Mouse (Mus musculus) limb, embryonic 10.5 days (tissue): ENCODE measurements at regions not wholly inside any gene's neighbourhood (a gene's known extent, or its start where the extent isn't known, plus 50 kb on each side); places are given as distances from the start of the nearest gene placed in this dataset.

Experiments used
- DNase-seq: peaks from one replicate; pipeline ENCODE4 v3.0.0-alpha.2; 2017; ENCODE audit warnings: low spot score
- H3K27ac ChIP-seq: fragments of 300-500 bp; sonication (generic); 2 replicates; pipeline ENCODE4 v1.5.1; 2016; ENCODE audit warnings: mild to moderate bottlenecking
- H3K27me3 ChIP-seq: fragments of 300-500 bp; sonication (generic); 2 replicates; pipeline ENCODE4 v1.6.1; 2016; ENCODE audit warnings: low read depth, mild to moderate bottlenecking; ENCODE audit not compliant: poor library complexity, severe bottlenecking
- H3K36me3 ChIP-seq: fragments of 300-500 bp; sonication (generic); 2 replicates; pipeline ENCODE4 v1.6.1; 2016; ENCODE audit warnings: mild to moderate bottlenecking, moderate library complexity
- H3K4me1 ChIP-seq: fragments of 300-500 bp; sonication (generic); 2 replicates; pipeline ENCODE4 v1.6.1; 2016
- H3K4me3 ChIP-seq: fragments of 300-500 bp; sonication (generic); 2 replicates; pipeline ENCODE4 v1.5.1; 2016; ENCODE audit warnings: mild to moderate bottlenecking, moderate library complexity
- H3K9me3 ChIP-seq: fragments of 300-500 bp; sonication (generic); replicated peaks from 2 replicates; pipeline ENCODE4 v1.6.1; 2016; ENCODE audit warnings: mild to moderate bottlenecking
- WGBS: fragments of 180-500 bp; shearing (Covaris S2); methylation state at CpG from one replicate; pipeline ENCODE4 v1.1.7; 2016; 5-methylcytosine and 5-hydroxymethylcytosine counted together

- H3K36me3 ChIP-seq: no peaks in the 10 kb centered on the region
- H3K27me3 ChIP-seq: no peaks in the 10 kb centered on the region
- H3K27ac ChIP-seq: no peak overlapping the region
- DNase-seq: peak; percentile 46
- WGBS: 41% methylated on average over 18 of the region's 18 CpGs
- no peaks in the 10 kb centered on the region for H3K9me3 ChIP-seq
- peaks cover 9% of the 10 kb centered on the region for H3K4me1 ChIP-seq
- no peak overlapping the region for H3K4me3 ChIP-seq
Measured at GRCm38 (mm10) chr10:83957118-83957759, 234.6 kb downstream of the 1500009L16Rik start.

GRCm38 (mm10) chr10:83958397-83958796 lies 235.7 kb downstream of the 1500009L16Rik start:
- H3K9me3 ChIP-seq: no peaks in the 10 kb centered on the region
- no peaks in the 10 kb centered on the region for H3K36me3 ChIP-seq
- H3K4me1 ChIP-seq: peaks cover 11% of the 10 kb centered on the region
- H3K27me3 ChIP-seq: no peaks in the 10 kb centered on the region
- no peak for DNase-seq
- no peak overlapping the region for H3K27ac ChIP-seq
- H3K4me3 ChIP-seq: no peak overlapping the region
- WGBS: 91% methylated on average over 3 of the region's 3 CpGs

- Histone ChIP-seq H3K4me1 (peaks cover 15% of the 10 kb centered on the region), H3K4me3 (no peak overlapping the region), H3K9me3 (no peaks in the 10 kb centered on the region), H3K27ac (no peak overlapping the region), H3K36me3 (no peaks in the 10 kb centered on the region), H3K27me3 (no peaks in the 10 kb centered on the region)
- no peak for DNase-seq
- 91% methylated on average over 2 of the region's 2 CpGs for WGBS
Measured at GRCm38 (mm10) chr10:83958826-83959225, 236.2 kb downstream of the 1500009L16Rik start.

DNA sequence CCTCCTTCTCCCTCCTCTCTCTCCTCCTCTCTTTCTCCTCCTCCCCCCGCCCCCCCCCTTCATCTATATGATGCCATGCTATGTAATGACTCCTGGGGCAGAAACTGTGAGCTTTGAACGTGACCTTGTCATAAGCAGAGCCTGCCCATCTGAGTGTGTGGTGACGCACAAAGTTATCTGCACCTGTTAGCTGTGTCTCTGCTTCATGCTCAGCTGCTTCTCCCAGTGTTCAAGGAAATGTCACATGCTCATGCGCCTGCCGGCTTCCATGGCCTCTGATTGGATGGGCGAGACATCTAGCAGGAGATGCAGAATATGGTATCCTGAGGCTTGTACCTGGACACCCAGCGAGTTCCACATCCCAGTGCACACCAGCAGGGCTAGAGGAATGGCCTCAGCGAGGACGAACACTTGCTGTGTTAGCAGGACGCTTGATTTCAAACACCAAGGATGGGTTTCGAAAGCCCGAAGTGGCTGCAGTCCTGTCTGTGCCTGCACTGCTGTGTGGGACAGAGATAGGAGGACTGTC lies 240.6 kb downstream of the 1500009L16Rik start:
- WGBS: 85% methylated on average over 12 of the region's 12 CpGs
- H3K27me3 ChIP-seq: no peaks in the 10 kb centered on the region
- no peak overlapping the region for H3K27ac ChIP-seq

DNA sequence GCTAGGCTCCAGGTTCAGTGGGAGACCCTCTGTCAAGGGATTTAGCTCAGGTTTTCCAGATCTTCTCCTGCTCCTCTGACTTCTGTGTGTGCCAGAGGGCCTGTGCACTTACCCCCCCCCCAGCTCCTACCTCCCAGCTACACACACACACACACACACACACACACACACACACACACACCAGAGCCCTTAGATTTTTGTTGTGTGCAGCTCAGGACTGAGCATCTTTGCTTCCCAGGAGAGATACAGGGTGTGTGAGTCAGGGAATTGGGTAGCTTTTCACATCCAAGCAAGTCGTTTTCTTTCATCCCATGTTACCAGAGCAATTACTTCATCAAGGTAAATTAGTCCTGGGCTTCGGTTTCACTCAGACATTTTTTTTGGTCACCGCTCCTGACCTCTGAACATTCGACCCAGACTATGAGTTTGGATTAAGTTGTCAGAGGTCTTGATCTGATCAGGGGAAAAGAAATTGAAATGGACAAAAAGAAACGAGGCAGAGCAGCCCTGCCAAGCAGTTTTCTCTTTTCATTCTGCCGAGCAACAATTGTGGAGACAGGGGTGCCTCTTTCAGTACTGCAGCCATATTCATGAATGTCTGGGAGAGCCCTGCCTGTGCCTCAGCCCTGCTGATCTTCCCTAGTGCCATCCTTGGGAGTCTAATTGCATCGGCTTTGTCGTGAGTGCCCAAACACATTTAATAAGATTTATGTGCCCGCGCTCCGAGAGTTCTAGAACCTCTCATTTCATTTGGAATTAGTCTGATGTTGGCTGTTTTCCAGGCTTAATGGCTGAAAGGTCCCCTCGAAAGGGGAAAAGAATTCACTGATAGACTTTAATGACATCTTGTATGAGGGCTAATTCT lies 241.3 kb downstream of the 1500009L16Rik start:
- Histone ChIP-seq H3K4me1 (peaks cover 14% of the 10 kb centered on the region), H3K4me3 (no peak overlapping the region), H3K36me3 (no peaks in the 10 kb centered on the region), H3K9me3 (no peaks in the 10 kb centered on the region), H3K27me3 (no peaks in the 10 kb centered on the region), H3K27ac (no peak overlapping the region)
- no peak for DNase-seq
- WGBS: 37% methylated on average over 12 of the region's 12 CpGs

More for the DNA sequence above, 240.6 kb downstream of the 1500009L16Rik start:
- Histone ChIP-seq H3K36me3 (no peaks in the 10 kb centered on the region), H3K9me3 (no peaks in the 10 kb centered on the region), H3K4me1 (peaks cover 14% of the 10 kb centered on the region), H3K4me3 (no peak overlapping the region)
- DNase-seq: no peak

DNA sequence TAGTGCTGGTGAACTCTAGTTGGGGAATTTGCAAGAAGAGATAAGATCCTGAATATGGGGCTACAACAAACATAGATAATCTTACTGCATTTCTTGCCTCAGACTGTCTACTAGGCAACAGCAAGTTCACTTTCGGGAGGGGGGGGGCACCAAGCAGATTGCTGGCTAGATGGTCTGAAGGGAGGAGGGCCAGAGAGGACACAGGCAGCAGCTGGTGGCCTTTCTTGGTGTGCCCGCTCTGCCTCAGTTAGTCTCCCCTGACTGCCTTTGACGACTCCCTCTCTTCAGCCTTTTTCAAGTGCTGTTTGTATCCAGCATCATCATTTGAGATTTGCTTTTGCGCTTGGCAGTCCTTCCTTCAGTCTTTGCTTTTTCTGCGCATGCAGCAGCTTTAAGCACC lies 242.2 kb downstream of the 1500009L16Rik start:
- WGBS: 80% methylated on average over 5 of the region's 5 CpGs
- peaks cover 14% of the 10 kb centered on the region for H3K4me1 ChIP-seq
- no peak overlapping the region for H3K27ac ChIP-seq
- no peaks in the 10 kb centered on the region for H3K9me3 ChIP-seq
- no peaks in the 10 kb centered on the region for H3K27me3 ChIP-seq
- H3K4me3 ChIP-seq: no peak overlapping the region
- DNase-seq: no peak
- H3K36me3 ChIP-seq: no peaks in the 10 kb centered on the region

GRCm38 (mm10) chr10:83970501-83970900 lies 247.8 kb downstream of the 1500009L16Rik start:
- no peak for DNase-seq
- Histone ChIP-seq H3K27me3 (no peaks in the 10 kb centered on the region), H3K4me3 (no peak overlapping the region), H3K9me3 (no peaks in the 10 kb centered on the region), H3K4me1 (no peaks in the 10 kb centered on the region), H3K27ac (no peak overlapping the region), H3K36me3 (no peaks in the 10 kb centered on the region)
- 77% methylated on average over 3 of the region's 3 CpGs for WGBS

DNA sequence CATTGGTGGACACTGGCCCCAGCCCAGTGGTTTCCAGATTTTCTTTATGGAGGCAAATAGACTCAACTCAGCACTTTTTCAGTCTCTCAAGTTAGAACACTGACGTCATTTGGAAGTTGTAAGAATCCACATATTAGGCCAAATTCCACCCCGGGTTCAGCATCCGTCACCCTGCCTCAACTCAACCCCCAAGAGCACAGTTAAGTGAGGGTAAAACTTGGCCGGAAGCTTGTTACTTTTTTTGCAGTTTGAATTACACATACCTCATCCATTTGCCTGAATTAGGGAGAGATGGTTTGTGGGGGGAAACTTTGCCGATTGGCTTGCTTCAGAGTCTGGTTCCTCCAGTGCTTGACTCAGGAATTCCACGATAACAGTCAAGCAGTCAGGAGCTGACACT lies 251.9 kb downstream of the 1500009L16Rik start:
- Histone ChIP-seq H3K4me1 (no peaks in the 10 kb centered on the region), H3K9me3 (no peaks in the 10 kb centered on the region), H3K27ac (no peak overlapping the region), H3K4me3 (no peak overlapping the region), H3K36me3 (no peaks in the 10 kb centered on the region), H3K27me3 (no peaks in the 10 kb centered on the region)
- 83% methylated on average over 6 of the region's 6 CpGs for WGBS
- DNase-seq: no peak

GRCm38 (mm10) chr10:83976548-83976947 lies 253.9 kb downstream of the 1500009L16Rik start:
- Histone ChIP-seq H3K4me1 (no peaks in the 10 kb centered on the region), H3K27ac (no peak overlapping the region), H3K4me3 (no peak overlapping the region), H3K36me3 (no peaks in the 10 kb centered on the region), H3K9me3 (no peaks in the 10 kb centered on the region), H3K27me3 (no peaks in the 10 kb centered on the region)
- WGBS: 63% methylated on average over 3 of the region's 3 CpGs
- no peak for DNase-seq

DNA sequence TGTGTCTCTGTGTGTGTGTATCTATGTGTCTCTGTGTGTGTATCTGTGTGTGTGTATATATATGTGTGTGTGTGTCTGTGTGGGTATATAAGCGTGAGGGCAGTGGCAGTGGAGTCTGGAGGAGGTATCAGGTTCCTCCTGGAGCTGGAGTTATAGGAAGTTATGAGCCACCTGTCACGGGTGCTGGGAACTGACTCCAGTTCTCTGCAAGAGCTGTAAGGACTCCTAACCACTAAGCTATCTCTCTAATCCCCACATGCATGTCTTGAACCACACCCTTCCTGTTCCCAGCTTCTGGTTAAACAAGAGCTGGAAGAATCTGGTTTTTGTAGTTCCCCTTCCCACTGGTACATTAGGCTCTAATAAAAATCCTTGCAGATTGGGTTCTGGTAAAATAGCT lies 257.3 kb downstream of the 1500009L16Rik start:
- Histone ChIP-seq H3K27ac (no peak overlapping the region), H3K27me3 (peaks cover 9% of the 10 kb centered on the region), H3K36me3 (no peaks in the 10 kb centered on the region), H3K4me3 (no peak overlapping the region), H3K4me1 (no peaks in the 10 kb centered on the region), H3K9me3 (no peaks in the 10 kb centered on the region)
- DNase-seq: no peak
- 86% methylated on average over 2 of the region's 2 CpGs for WGBS

- DNase-seq: no peak
- no peaks in the 10 kb centered on the region for H3K9me3 ChIP-seq
- no peaks in the 10 kb centered on the region for H3K4me1 ChIP-seq
- 84% methylated on average over 12 of the region's 12 CpGs for WGBS
- H3K27ac ChIP-seq: no peak overlapping the region
- no peak overlapping the region for H3K4me3 ChIP-seq
- H3K27me3 ChIP-seq: peaks cover 16% of the 10 kb centered on the region
- H3K36me3 ChIP-seq: no peaks in the 10 kb centered on the region
Measured at GRCm38 (mm10) chr10:83984697-83985415, 262.2 kb downstream of the 1500009L16Rik start.

GRCm38 (mm10) chr10:83992577-83993305 lies 270.1 kb downstream of the 1500009L16Rik start:
- Histone ChIP-seq H3K9me3 (no peaks in the 10 kb centered on the region), H3K4me1 (peaks cover 55% of the 10 kb centered on the region), H3K27me3 (0 out of 2 replicates have a peak, but pooled peaks cover 7% of the 10 kb centered on the region), H3K4me3 (peak overlapping the region; percentile 13; the same call in 1 of the 2 replicates), H3K27ac (peak overlapping the region; percentile 75), H3K36me3 (no peaks in the 10 kb centered on the region)
- 35% methylated on average over 11 of the region's 11 CpGs for WGBS
- DNase-seq: peak; percentile 63
